Mouse (Mus musculus): ENCODE data around the gene Prox2.

Gene Prox2

GRCm38 (mm10) chr12:85091190-85091589, 19.4 kb downstream of the Prox2 start:
- DNase-seq (ENCODE audit: low read depth), result no peak

GRCm38 (mm10) chr12:85087845-85088244, 22.7 kb downstream of the Prox2 start:
- no peak for DNase-seq (ENCODE audit: low read depth)

GRCm38 (mm10) chr12:85084941-85085340, 25.6 kb downstream of the Prox2 start:
- DNase-seq (ENCODE audit: low read depth), result no peak

- DNase-seq (ENCODE audit: low read depth), result no peak
Observed at GRCm38 (mm10) chr12:85084257-85084656, 26.3 kb downstream of the Prox2 start.

- no peak for DNase-seq (ENCODE audit: low read depth)
Observed at GRCm38 (mm10) chr12:85077100-85077499, 33.5 kb downstream of the Prox2 start.

DNA sequence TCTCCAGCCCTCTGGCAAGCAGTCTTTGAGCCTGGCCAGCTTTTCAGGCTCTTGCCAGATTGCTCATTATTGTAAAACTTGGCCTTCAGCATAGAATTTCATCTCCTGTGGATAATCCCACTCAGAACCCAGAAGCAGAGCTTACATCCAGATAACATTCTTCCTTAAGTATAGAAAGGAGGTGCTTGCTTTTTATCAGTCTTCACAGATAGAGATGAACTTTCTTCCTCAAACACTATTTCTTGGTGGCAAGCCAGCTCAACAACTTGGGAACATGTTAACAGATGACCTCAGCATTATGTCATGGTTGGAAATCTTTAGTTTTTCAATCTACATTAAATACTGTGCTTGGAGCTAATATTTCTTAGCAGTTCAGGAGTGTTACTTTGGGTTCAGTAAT, 39.5 kb downstream of the Prox2 start:
- DNase-seq (ENCODE audit: low read depth), result no peak

DNA sequence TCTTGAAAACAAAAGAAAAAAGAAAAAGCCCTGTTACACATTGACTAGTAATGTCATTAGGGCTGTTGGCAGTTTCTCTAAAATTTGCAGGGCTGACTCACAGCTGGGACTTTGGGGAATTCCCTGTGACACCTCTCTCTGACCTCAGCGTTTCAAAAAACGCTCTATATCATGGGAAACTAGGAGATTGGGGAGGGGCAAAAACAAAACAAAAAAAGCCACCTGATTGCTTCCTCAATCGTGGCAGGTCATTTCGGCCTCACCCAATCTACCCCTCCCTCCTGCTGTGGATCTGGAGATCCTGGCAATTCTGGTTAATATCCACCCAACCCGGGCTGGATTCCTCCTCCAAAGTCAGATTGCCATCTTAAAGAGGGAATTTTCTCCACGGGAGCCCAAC, 59.3 kb downstream of the Prox2 start:
- DNase-seq (ENCODE audit: low read depth), result no peak

Measured in c-Kit-positive CD71-negative TER-119-negative erythroid progenitor cells, embryonic 14.5 days (primary cell).